ENCODE assay signal across 18 mouse cellular contexts in the genomic region with DNA sequence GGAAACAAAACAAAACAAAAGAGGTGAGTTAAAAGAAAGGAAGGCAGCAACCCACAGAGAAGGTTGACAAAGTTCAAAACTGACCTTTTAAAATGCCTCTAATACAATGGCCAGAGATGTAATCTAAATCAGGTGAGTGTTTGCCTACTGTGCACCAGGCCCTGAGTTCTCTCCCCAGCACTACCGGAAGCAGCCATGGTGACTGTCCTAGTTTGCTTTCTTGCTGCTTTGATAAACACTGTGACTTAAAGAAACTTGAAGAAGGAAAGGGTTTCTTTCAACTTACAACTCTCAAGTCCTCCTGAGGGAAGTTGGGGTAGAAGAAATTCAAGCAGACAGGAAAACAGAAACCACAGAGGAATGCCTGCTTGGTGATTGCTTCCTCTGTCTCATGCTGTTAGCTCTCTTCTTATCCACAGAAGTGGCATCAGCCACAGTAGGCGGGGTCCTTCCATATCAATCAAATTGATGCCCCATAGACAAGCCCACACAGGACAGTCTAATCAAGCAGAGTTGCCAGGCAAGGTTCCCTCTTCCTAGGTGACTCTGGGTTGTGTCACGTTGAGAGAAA. TPM values are rescaled to one million over a fixed set of nuclear protein-coding genes. Genes with fewer than 3 reads are reported as not detected.
DNase-seq lines count a peak whose midpoint lies in the region; ATAC-seq and TF ChIP-seq lines count a peak whose summit lies in the region.
"Had no signal": no experiment of that assay in that cellular context is flagged by ENCODE, and none has a peak within 500 bp of the region (broad histone marks: within the 10 kb centered on the region; RNA-seq: fewer than 3 reads in every experiment).

No protein-coding gene starts in this region.

- H3K4me1 ChIP-seq in liver, embryonic 14.5 days (replicated peaks; ENCODE audit: control insufficient read depth in 2 of 2, insufficient read depth in 2 of 2, low read length in 1 of 2), result no peaks in the 10 kb centered on the region
- H3K4me1 ChIP-seq in liver, postnatal 0 days (ENCODE audit: insufficient read depth), result peaks cover 5% of the 10 kb centered on the region; the same call in 1 of the 2 replicates
- H3K4me1 ChIP-seq in hindbrain, embryonic 14.5 days (replicated peaks; ENCODE audit: control insufficient read depth, insufficient read depth, low read length), result no peaks in the 10 kb centered on the region
- H3K4me1 ChIP-seq in hindbrain, embryonic 13.5 days (replicated peaks), result no peaks in the 10 kb centered on the region
- H3K4me1 ChIP-seq: limb, embryonic 12.5 days; midbrain, embryonic 13.5 days; neural tube, embryonic 13.5 days had no signal

- H3K27me3 ChIP-seq in liver, embryonic 14.5 days (ENCODE audit: control insufficient read depth, insufficient read depth, low read length), result no peaks in the 10 kb centered on the region; the same call in 1 of the 2 replicates
- H3K27me3 ChIP-seq in liver, postnatal 0 days (ENCODE audit: insufficient read depth, low read length), result no peaks in the 10 kb centered on the region
- H3K27me3 ChIP-seq in hindbrain, embryonic 14.5 days (ENCODE audit: control insufficient read depth, insufficient read depth, low read length), result no peaks in the 10 kb centered on the region; the same call in 1 of the 2 replicates
- 0 out of 2 replicates have a peak, but pooled peaks cover 5% of the 10 kb centered on the region for H3K27me3 ChIP-seq in hindbrain, embryonic 13.5 days
- H3K27me3 ChIP-seq: limb, embryonic 12.5 days; neural tube, embryonic 13.5 days had no signal

- no peak for TF ChIP-seq CTCF in liver, embryonic 14.5 days (IDR thresholded peaks at IDR 0.05; ENCODE audit: low read depth)
- no peak for TF ChIP-seq CTCF in liver, postnatal 0 days (IDR thresholded peaks at IDR 0.05; ENCODE audit: low read depth)

- no peak for TF ChIP-seq EP300 in liver, embryonic 14.5 days (IDR thresholded peaks at IDR 0.05; ENCODE audit: low read depth)
- no peak for TF ChIP-seq EP300 in liver, postnatal 0 days (IDR thresholded peaks at IDR 0.05; ENCODE audit: low read depth)

- no peaks in the 10 kb centered on the region for H3K36me3 ChIP-seq in liver, embryonic 14.5 days (replicated peaks; ENCODE audit: control insufficient read depth, insufficient read depth, low read depth)
- no peaks in the 10 kb centered on the region for H3K36me3 ChIP-seq in liver, postnatal 0 days (replicated peaks; ENCODE audit: insufficient read depth, low read length)
- H3K36me3 ChIP-seq in hindbrain, embryonic 14.5 days (replicated peaks; ENCODE audit: control insufficient read depth, insufficient read depth), result no peaks in the 10 kb centered on the region
- no peaks in the 10 kb centered on the region for H3K36me3 ChIP-seq in hindbrain, embryonic 13.5 days
- H3K36me3 ChIP-seq: kidney, embryonic 15.5 days; limb, embryonic 12.5 days; midbrain, embryonic 13.5 days; neural tube, embryonic 13.5 days had no signal

- no peak overlapping the region for H3K4me2 ChIP-seq in liver, embryonic 14.5 days (ENCODE audit: low read depth)
- H3K4me2 ChIP-seq in liver, postnatal 0 days (ENCODE audit: low read depth, low read length), result no peak overlapping the region
- H3K4me2 ChIP-seq in hindbrain, embryonic 14.5 days (replicated peaks), result no peak overlapping the region
- H3K4me2 ChIP-seq in hindbrain, embryonic 13.5 days, result no peak overlapping the region
- H3K4me2 ChIP-seq: kidney, embryonic 15.5 days; limb, embryonic 12.5 days; lung, embryonic 14.5 days; midbrain, embryonic 13.5 days; neural tube, embryonic 13.5 days had no signal

- no peak for ATAC-seq in liver, embryonic 14.5 days (ENCODE audit: insufficient read depth)
- ATAC-seq in liver, postnatal 0 days, result no peak
- ATAC-seq in megakaryocyte-erythroid progenitor cell, adult 5-6 weeks (replicated peaks; ENCODE audit: low FRiP score, low TSS enrichment, poor library complexity, severe bottlenecking), result peak; percentile 70
- no peak for ATAC-seq in hindbrain, embryonic 14.5 days (ENCODE audit: low FRiP score)
- ATAC-seq in activated CD4-positive, CD25-positive, alpha-beta regulatory T cell, adult 4 months, result no peak
- no peak for ATAC-seq in hindbrain, embryonic 13.5 days (ENCODE audit: low FRiP score)
- ATAC-seq: forebrain, postnatal 0 days; hindbrain, embryonic 16.5 days; midbrain, embryonic 13.5 days had no signal

- no peak overlapping the region for H3K27ac ChIP-seq in liver, embryonic 14.5 days
- no peak overlapping the region for H3K27ac ChIP-seq in liver, postnatal 0 days (ENCODE audit: low read depth)
- H3K27ac ChIP-seq in hindbrain, embryonic 14.5 days, result no peak overlapping the region
- H3K27ac ChIP-seq in hindbrain, embryonic 13.5 days, result no peak overlapping the region
- H3K27ac ChIP-seq: kidney, embryonic 15.5 days; limb, embryonic 12.5 days; midbrain, embryonic 13.5 days; neural tube, embryonic 13.5 days had no signal

- H3K9me3 ChIP-seq in liver, embryonic 14.5 days (ENCODE audit: control insufficient read depth, low read length), result no peaks in the 10 kb centered on the region
- no peaks in the 10 kb centered on the region for H3K9me3 ChIP-seq in liver, postnatal 0 days (ENCODE audit: low read length)
- no peaks in the 10 kb centered on the region for H3K9me3 ChIP-seq in hindbrain, embryonic 14.5 days (ENCODE audit: control insufficient read depth, low read length)
- no peaks in the 10 kb centered on the region for H3K9me3 ChIP-seq in hindbrain, embryonic 13.5 days
- H3K9me3 ChIP-seq: kidney, embryonic 15.5 days; limb, embryonic 12.5 days; midbrain, embryonic 13.5 days; neural tube, embryonic 13.5 days had no signal

- H3K9ac ChIP-seq in liver, embryonic 14.5 days (replicated peaks), result no peak overlapping the region
- H3K9ac ChIP-seq in liver, postnatal 0 days (replicated peaks), result no peak overlapping the region
- no peak overlapping the region for H3K9ac ChIP-seq in hindbrain, embryonic 14.5 days
- H3K9ac ChIP-seq in hindbrain, embryonic 13.5 days, result no peak overlapping the region
- H3K9ac ChIP-seq: forebrain, postnatal 0 days; kidney, embryonic 15.5 days; limb, embryonic 12.5 days; lung, embryonic 14.5 days; midbrain, embryonic 13.5 days; neural tube, embryonic 13.5 days had no signal

- DNase-seq in liver, embryonic 14.5 days (ENCODE audit: low read depth in 3 of 3, low spot score in 3 of 3), result peak in 2 of 3 experiments; percentile 20 to 27
- no peak for DNase-seq in liver, postnatal 0 days
- peak; percentile 78 for DNase-seq in ZHBTc4 (ENCODE audit: low read depth, low spot score)
- DNase-seq in hindbrain, embryonic 14.5 days (ENCODE audit: low spot score), result no peak
- DNase-seq in gastrocnemius, adult 8-10 months (ENCODE audit: low spot score in 2 of 2), result no peak
- DNase-seq: cerebellum, postnatal 25 days; forebrain, postnatal 0 days; gastrocnemius, postnatal 25 days; lung, embryonic 14.5 days; spleen, adult 18-20 months had no signal

- 10% methylated on average over 3 of the region's 3 CpGs for WGBS in liver, embryonic 14.5 days (ENCODE audit: insufficient replicate concordance)
- 19% methylated on average over 3 of the region's 3 CpGs for WGBS in liver, postnatal 0 days (ENCODE audit: insufficient replicate concordance)
- 55% methylated on average over 3 of the region's 3 CpGs for WGBS in hindbrain, embryonic 14.5 days
- WGBS in hindbrain, embryonic 13.5 days, result 59% methylated on average over 3 of the region's 3 CpGs

- H3K4me3 ChIP-seq in liver, embryonic 14.5 days (ENCODE audit: insufficient read depth in 1 of 2, low read depth in 2 of 2, low read length in 2 of 2), result no peak overlapping the region
- H3K4me3 ChIP-seq in liver, postnatal 0 days (ENCODE audit: low read depth, low read length), result no peak overlapping the region
- no peak overlapping the region for H3K4me3 ChIP-seq in hindbrain, embryonic 14.5 days (replicated peaks; ENCODE audit: low read length)
- no peak overlapping the region for H3K4me3 ChIP-seq in hindbrain, embryonic 13.5 days
- H3K4me3 ChIP-seq: kidney, embryonic 15.5 days; limb, embryonic 12.5 days; midbrain, embryonic 13.5 days; neural tube, embryonic 13.5 days had no signal

RNA-seq across cellular contexts. Expression of gene Gm14226, which starts 6.9 kb away (rescaled TPM):
- 0.14 and 0.16 TPM in 2 replicates for polyA plus RNA-seq in liver, embryonic 14.5 days (2012; rRNA removed)
- polyA plus RNA-seq in liver, embryonic 14.5 days (2014; fragmentation: Nextera tagmentation; extraction: Ambion mirVana), result 0.36 and 0.49 TPM in 2 replicates
- polyA plus RNA-seq in liver, postnatal 0 days (2015; fragmentation: Nextera tagmentation; extraction: Ambion mirVana), result 0.78 and 1.0 TPM in 2 replicates
- not detected in 2 replicates for total RNA-seq in megakaryocyte-erythroid progenitor cell, adult 5-6 weeks (2014; fragmentation: Nextera tagmentation)
- total RNA-seq in megakaryocyte-erythroid progenitor cell, adult 5-6 weeks (2017), result not detected in 2 replicates
- 0.10 TPM in 1 of 2 replicates, not detected in the other for polyA plus RNA-seq in hindbrain, embryonic 14.5 days (2014; fragmentation: Nextera tagmentation; extraction: Ambion mirVana)
- polyA plus RNA-seq in activated CD4-positive, CD25-positive, alpha-beta regulatory T cell, adult 4 months (2017; shearing (Covaris generic)), result under 1 TPM in 1 of 2 experiments, not detected in 1; 0.19 TPM
- 0.16 and 0.44 TPM in 2 replicates for polyA plus RNA-seq in hindbrain, embryonic 13.5 days (2015; fragmentation: Nextera tagmentation; extraction: Ambion mirVana)
- not detected for total RNA-seq in gastrocnemius, adult 8-10 months (2022)
- total RNA-seq: forebrain, postnatal 0 days; gastrocnemius, postnatal 25 days had no signal

Comparison
In these comparisons a context has a peak if more than half of its experiments do, and no peak if none do; other contexts are left out.
1. DNase-seq: peak in liver, embryonic 14.5 days (2 of 3) and ZHBTc4 (single experiment); none in liver, postnatal 0 days (single experiment), hindbrain, embryonic 14.5 days (single experiment) and gastrocnemius, adult 8-10 months (0 of 2).